In genomic region chrX:145504717-145505415, GRCm38 (mm10) we compare ENCODE assay signal across 8 mouse cellular contexts. TPM values are rescaled to one million over a fixed set of nuclear protein-coding genes. Genes with fewer than 3 reads are reported as not detected.
DNase-seq lines count a peak whose midpoint lies in the region; ATAC-seq and TF ChIP-seq lines count a peak whose summit lies in the region.

Amot (minus strand) TSS chrX:145505181.

- WGBS in hindbrain, postnatal 0 days: 30% methylated on average over 34 of the region's 34 CpGs

- peak within 1 kb of the TSS; percentile 56 for H3K4me2 ChIP-seq in hindbrain, postnatal 0 days (ENCODE audit: low read depth, low read length)

- intact Hi-C loops in left cerebral cortex, postnatal 10 days (cut with DNase I): no loop called here

- H3K9ac ChIP-seq in hindbrain, postnatal 0 days (replicated peaks; ENCODE audit: low read length): peak within 1 kb of the TSS; percentile 18

- peak; percentile 88 to 95 for DNase-seq in adrenal gland, adult (ENCODE audit: inconsistent age in 2 of 2, low spot score in 1 of 2)
- peak; percentile 70 to 76 for DNase-seq in gastrocnemius, adult 8-10 months (ENCODE audit: low spot score in 2 of 2)
- peak; percentile 77 for DNase-seq in hindbrain, postnatal 0 days (ENCODE audit: low spot score)
- DNase-seq in left cerebral cortex, postnatal 10 days (ENCODE audit: extremely low spot score in 1 of 2, low spot score in 2 of 2): peak; percentile 56 to 89
- DNase-seq in right cerebral cortex, postnatal 14 days: peak; percentile 43
- peak; percentile 69 for DNase-seq in urinary bladder, postnatal 25 days (ENCODE audit: low spot score)

- no peak for TF ChIP-seq CTCF in cortical plate, adult 2 months (IDR thresholded peaks at IDR 0.05; ENCODE audit: extremely low read depth, insufficient read depth, low read length)
- TF ChIP-seq CTCF in hindbrain, postnatal 0 days (IDR thresholded peaks at IDR 0.05; ENCODE audit: low read depth): no peak

- H3K36me3 ChIP-seq in hindbrain, postnatal 0 days (ENCODE audit: insufficient read depth, low read length): no peaks in the 10 kb centered on the region

- H3K4me1 ChIP-seq in cortical plate, adult 2 months (ENCODE audit: control insufficient read depth, insufficient read depth, low read length): no peaks in the 10 kb centered on the region
- H3K4me1 ChIP-seq in hindbrain, postnatal 0 days (ENCODE audit: insufficient read depth, low read length): no peaks in the 10 kb centered on the region

- no peaks in the 10 kb centered on the region for H3K27me3 ChIP-seq in hindbrain, postnatal 0 days (ENCODE audit: insufficient read depth, low read length)

- no peaks in the 10 kb centered on the region for H3K9me3 ChIP-seq in hindbrain, postnatal 0 days (ENCODE audit: low read length)

- 0 out of 2 replicates have a peak within 1 kb of the TSS, but pooled peaks have one; percentile 37 for H3K27ac ChIP-seq in cortical plate, adult 2 months (ENCODE audit: insufficient read depth, low read length)
- peak within 1 kb of the TSS; percentile 32; the same call in 1 of the 2 replicates for H3K27ac ChIP-seq in hindbrain, postnatal 0 days

- peak; percentile 80 for TF ChIP-seq POLR2A in cortical plate, adult 2 months (IDR thresholded peaks at IDR 0.05; ENCODE audit: extremely low read depth, insufficient read depth, low read length)

- ATAC-seq in hindbrain, postnatal 0 days: peak; percentile 91
- peak; percentile 86 for ATAC-seq in megakaryocyte progenitor cell, adult 5-6 weeks (replicated peaks; ENCODE audit: poor library complexity)

- H3K4me3 ChIP-seq in cortical plate, adult 2 months (ENCODE audit: insufficient read depth, low read length): peak within 1 kb of the TSS; percentile 70
- peak within 1 kb of the TSS; percentile 41 for H3K4me3 ChIP-seq in hindbrain, postnatal 0 days (ENCODE audit: low read length)

RNA-seq across cellular contexts. Expression of gene Amot, which starts in this region (rescaled TPM):
- 10.4 and 10.8 TPM in 2 replicates for polyA plus RNA-seq in cortical plate, adult 2 months (2012; rRNA removed)
- 100 to 1,000 TPM in 2 of 4 experiments, 10 to 100 TPM in 2; 88.2 to 119 (median 105) TPM for total RNA-seq in gastrocnemius, adult 8-10 months (2022)
- 28.9 and 29.8 TPM in 2 replicates for total RNA-seq in hindbrain, postnatal 0 days (2014; rRNA removed)
- 8.2 and 9.4 TPM in 2 replicates for polyA plus RNA-seq in hindbrain, postnatal 0 days (2015; fragmentation: Nextera tagmentation; extraction: Ambion mirVana)
- total RNA-seq in left cerebral cortex, postnatal 10 days (2021): 10 to 100 TPM; 18.6 to 21.0 TPM
- 7.9 and 10.9 TPM in 2 replicates for total RNA-seq in megakaryocyte progenitor cell, adult 5-6 weeks (2015)
- total RNA-seq in megakaryocyte progenitor cell, adult 5-6 weeks (2017): 7.6 and 8.7 TPM in 2 replicates

Comparison
In these comparisons a context has a peak if more than half of its experiments do, and no peak if none do; other contexts are left out.
1. Peak in every context shown above with its lines: DNase-seq, ATAC-seq, H3K4me3 ChIP-seq and H3K27ac ChIP-seq.